Mouse (Mus musculus): ENCODE measurements around the gene Agbl3. TPM values are rescaled to one million over a fixed set of nuclear protein-coding genes. Genes with fewer than 3 reads are reported as not detected.
A peak's percentile ranks its signal among the peaks of the same experiment; 100 is the strongest.

The Agbl3 gene
- polyA plus RNA-seq (2015; fragmentation: Nextera tagmentation; extraction: Ambion mirVana) = 8.7 and 9.8 TPM in 2 replicates

GRCm38 (mm10) chr6:34780231-34780942, at the start of gene Agbl3:
Gene Agbl3 (plus strand): TSS chr6:34780432.
- Histone ChIP-seq H3K27me3 (no peaks in the 10 kb centered on the region), H3K4me1 (replicated peaks) (peaks cover 3% of the 10 kb centered on the region), H3K9ac (replicated peaks) (peak within 1 kb of the TSS; percentile 89), H3K4me3 (replicated peaks) (peak within 1 kb of the TSS; percentile 54), H3K36me3 (no peaks in the 10 kb centered on the region), H3K9me3 (no peaks in the 10 kb centered on the region), H3K27ac (peak within 1 kb of the TSS; percentile 97), H3K4me2 (replicated peaks) (peak within 1 kb of the TSS; percentile 63)
- WGBS = under 1% methylated on average over 81 of the region's 81 CpGs
- peak; percentile 95 for ATAC-seq

- Histone ChIP-seq H3K27me3 (no peaks in the 10 kb centered on the region), H3K4me1 (replicated peaks) (peaks cover 3% of the 10 kb centered on the region; the same call in 1 of the 2 replicates), H3K9ac (replicated peaks) (no peak overlapping the region), H3K27ac (no peak overlapping the region), H3K4me2 (replicated peaks) (no peak overlapping the region), H3K4me3 (replicated peaks) (no peak overlapping the region), H3K9me3 (no peaks in the 10 kb centered on the region), H3K36me3 (no peaks in the 10 kb centered on the region)
- 86% methylated on average over 6 of the region's 6 CpGs for WGBS
- no peak for ATAC-seq
Observed at GRCm38 (mm10) chr6:34731007-34731406, 49.2 kb upstream of the Agbl3 start.

- no peaks in the 10 kb centered on the region for H3K36me3 ChIP-seq
- no peak overlapping the region for H3K4me3 ChIP-seq (replicated peaks)
- H3K9me3 ChIP-seq = no peaks in the 10 kb centered on the region
- no peaks in the 10 kb centered on the region for H3K27me3 ChIP-seq
- no peak overlapping the region for H3K4me2 ChIP-seq (replicated peaks)
- no peak for ATAC-seq
- no peak overlapping the region for H3K27ac ChIP-seq
- no peak overlapping the region for H3K9ac ChIP-seq (replicated peaks)
- H3K4me1 ChIP-seq (replicated peaks) = peaks cover 3% of the 10 kb centered on the region; the same call in 1 of the 2 replicates
- WGBS = 75% methylated on average over 9 of the region's 9 CpGs
Observed at GRCm38 (mm10) chr6:34731529-34731928, 48.7 kb upstream of the Agbl3 start.

GRCm38 (mm10) chr6:34734940-34735695, 45.1 kb upstream of the Agbl3 start:
- H3K36me3 ChIP-seq = no peaks in the 10 kb centered on the region
- no peak overlapping the region for H3K27ac ChIP-seq
- H3K9me3 ChIP-seq = no peaks in the 10 kb centered on the region
- ATAC-seq = no peak
- H3K4me2 ChIP-seq (replicated peaks) = no peak overlapping the region
- H3K9ac ChIP-seq (replicated peaks) = no peak overlapping the region
- H3K4me1 ChIP-seq (replicated peaks) = 0 out of 2 replicates have a peak, but pooled peaks cover 3% of the 10 kb centered on the region
- no peaks in the 10 kb centered on the region for H3K27me3 ChIP-seq
- 90% methylated on average over 13 of the region's 13 CpGs for WGBS
- H3K4me3 ChIP-seq (replicated peaks) = no peak overlapping the region

GRCm38 (mm10) chr6:34736934-34737333, 43.3 kb upstream of the Agbl3 start:
- no peaks in the 10 kb centered on the region for H3K27me3 ChIP-seq
- no peak for ATAC-seq
- WGBS = 63% methylated on average over 2 of the region's 2 CpGs

GRCm38 (mm10) chr6:34743946-34744345, 36.3 kb upstream of the Agbl3 start:
- Histone ChIP-seq H3K9me3 (no peaks in the 10 kb centered on the region), H3K27ac (no peak overlapping the region), H3K4me3 (replicated peaks) (no peak overlapping the region), H3K9ac (replicated peaks) (no peak overlapping the region), H3K4me2 (replicated peaks) (no peak overlapping the region), H3K36me3 (peaks cover 21% of the 10 kb centered on the region; the same call in 1 of the 2 replicates), H3K27me3 (no peaks in the 10 kb centered on the region), H3K4me1 (replicated peaks) (no peaks in the 10 kb centered on the region)
- 88% methylated on average over 4 of the region's 4 CpGs for WGBS
- no peak for ATAC-seq

More at GRCm38 (mm10) chr6:34736934-34737333, 43.3 kb upstream of the Agbl3 start:
- 0 out of 2 replicates have a peak, but pooled peaks cover 3% of the 10 kb centered on the region for H3K36me3 ChIP-seq
- no peak overlapping the region for H3K27ac ChIP-seq
- no peak overlapping the region for H3K4me3 ChIP-seq (replicated peaks)
- no peak overlapping the region for H3K4me2 ChIP-seq (replicated peaks)
- no peaks in the 10 kb centered on the region for H3K9me3 ChIP-seq
- H3K9ac ChIP-seq (replicated peaks) = no peak overlapping the region
- H3K4me1 ChIP-seq (replicated peaks) = no peaks in the 10 kb centered on the region

- 68% methylated on average over 6 of the region's 6 CpGs for WGBS
Observed at GRCm38 (mm10) chr6:34747846-34748245, 32.4 kb upstream of the Agbl3 start.

GRCm38 (mm10) chr6:34748566-34748965, 31.7 kb upstream of the Agbl3 start:
- Histone ChIP-seq H3K36me3 (peaks cover 12% of the 10 kb centered on the region; the same call in 1 of the 2 replicates), H3K27me3 (no peaks in the 10 kb centered on the region), H3K9me3 (no peaks in the 10 kb centered on the region), H3K4me1 (replicated peaks) (0 out of 2 replicates have a peak, but pooled peaks cover 2% of the 10 kb centered on the region), H3K4me2 (replicated peaks) (no peak overlapping the region), H3K4me3 (replicated peaks) (no peak overlapping the region), H3K9ac (replicated peaks) (no peak overlapping the region), H3K27ac (no peak overlapping the region)
- 93% methylated on average over 11 of the region's 11 CpGs for WGBS
- no peak for ATAC-seq

More at GRCm38 (mm10) chr6:34747846-34748245, 32.4 kb upstream of the Agbl3 start:
- no peak overlapping the region for H3K4me2 ChIP-seq (replicated peaks)
- H3K4me1 ChIP-seq (replicated peaks) = 0 out of 2 replicates have a peak, but pooled peaks cover 2% of the 10 kb centered on the region
- H3K27ac ChIP-seq = no peak overlapping the region
- no peak overlapping the region for H3K9ac ChIP-seq (replicated peaks)
- peaks cover 16% of the 10 kb centered on the region; the same call in 1 of the 2 replicates for H3K36me3 ChIP-seq
- H3K4me3 ChIP-seq (replicated peaks) = no peak overlapping the region
- ATAC-seq = no peak
- no peaks in the 10 kb centered on the region for H3K27me3 ChIP-seq
- H3K9me3 ChIP-seq = no peaks in the 10 kb centered on the region

GRCm38 (mm10) chr6:34749526-34749925, 30.7 kb upstream of the Agbl3 start:
- Histone ChIP-seq H3K9ac (replicated peaks) (no peak overlapping the region), H3K4me2 (replicated peaks) (no peak overlapping the region), H3K4me1 (replicated peaks) (0 out of 2 replicates have a peak, but pooled peaks cover 2% of the 10 kb centered on the region), H3K36me3 (peaks cover 11% of the 10 kb centered on the region; the same call in 1 of the 2 replicates), H3K27me3 (no peaks in the 10 kb centered on the region), H3K4me3 (replicated peaks) (no peak overlapping the region), H3K27ac (no peak overlapping the region), H3K9me3 (no peaks in the 10 kb centered on the region)
- 82% methylated on average over 6 of the region's 6 CpGs for WGBS
- ATAC-seq = no peak

GRCm38 (mm10) chr6:34750487-34751120, 29.6 kb upstream of the Agbl3 start:
- no peak overlapping the region for H3K4me2 ChIP-seq (replicated peaks)
- H3K9me3 ChIP-seq = no peaks in the 10 kb centered on the region
- no peaks in the 10 kb centered on the region for H3K27me3 ChIP-seq
- H3K4me3 ChIP-seq (replicated peaks) = no peak overlapping the region
- no peak overlapping the region for H3K9ac ChIP-seq (replicated peaks)
- peaks cover 10% of the 10 kb centered on the region; the same call in 1 of the 2 replicates for H3K36me3 ChIP-seq
- H3K4me1 ChIP-seq (replicated peaks) = 0 out of 2 replicates have a peak, but pooled peaks cover 2% of the 10 kb centered on the region
- WGBS = 78% methylated on average over 7 of the region's 7 CpGs
- H3K27ac ChIP-seq = no peak overlapping the region
- no peak for ATAC-seq

GRCm38 (mm10) chr6:34751625-34752024, 28.6 kb upstream of the Agbl3 start:
- no peaks in the 10 kb centered on the region for H3K27me3 ChIP-seq
- peaks cover 15% of the 10 kb centered on the region; the same call in 1 of the 2 replicates for H3K36me3 ChIP-seq
- H3K9me3 ChIP-seq = no peaks in the 10 kb centered on the region
- 0 out of 2 replicates have a peak, but pooled peaks cover 2% of the 10 kb centered on the region for H3K4me1 ChIP-seq (replicated peaks)
- no peak overlapping the region for H3K4me3 ChIP-seq (replicated peaks)
- no peak for ATAC-seq
- H3K9ac ChIP-seq (replicated peaks) = no peak overlapping the region
- no peak overlapping the region for H3K27ac ChIP-seq
- no peak overlapping the region for H3K4me2 ChIP-seq (replicated peaks)
